28 mouse cellular contexts compared by ENCODE assay signal in genomic region chr6:21502921-21503320, GRCm38 (mm10).
"Had no signal": no experiment of that assay in that cellular context is flagged by ENCODE, and none has a peak within 500 bp of the region (broad histone marks: within the 10 kb centered on the region; RNA-seq: fewer than 3 reads in every experiment).

No protein-coding gene starts in this region.

- H3K9me3 ChIP-seq: heart, embryonic 13.5 days; heart, embryonic 15.5 days; hindbrain, embryonic 13.5 days; hindbrain, embryonic 15.5 days; kidney, embryonic 15.5 days; liver, embryonic 13.5 days; liver, embryonic 15.5 days had no signal

- DNase-seq: gastrocnemius, postnatal 14 days; gastrocnemius, postnatal 36 days; heart, adult 11 months; heart, adult 2 months; heart, postnatal 14 days; heart, postnatal 36 days; kidney, adult 11 months; kidney, adult 2 months; kidney, adult 9 months; kidney, postnatal 14 days; kidney, postnatal 36 days; layer of hippocampus, adult 9-11 months; layer of hippocampus, postnatal 36 days; left cerebral cortex, postnatal 4 days; liver; liver, embryonic 13.5 days had no signal

- H3K4me2 ChIP-seq: heart, embryonic 11.5 days; heart, embryonic 13.5 days; heart, embryonic 15.5 days; hindbrain, embryonic 13.5 days; hindbrain, embryonic 15.5 days; kidney, embryonic 15.5 days; liver, embryonic 11.5 days; liver, embryonic 13.5 days; liver, embryonic 15.5 days had no signal

- ATAC-seq: forebrain, embryonic 16.5 days; hindbrain, postnatal 0 days; inflammation-experienced regulatory T-cells, adult 6 months had no signal

- H3K4me1 ChIP-seq: heart, embryonic 13.5 days; heart, embryonic 15.5 days; hindbrain, embryonic 13.5 days; hindbrain, embryonic 15.5 days; kidney, embryonic 15.5 days; liver, embryonic 13.5 days; liver, embryonic 15.5 days had no signal

- H3K27me3 ChIP-seq: heart, embryonic 13.5 days; heart, embryonic 15.5 days; hindbrain, embryonic 13.5 days; hindbrain, embryonic 15.5 days; kidney, embryonic 15.5 days; liver, embryonic 13.5 days; liver, embryonic 15.5 days had no signal

- H3K36me3 ChIP-seq: heart, embryonic 13.5 days; heart, embryonic 15.5 days; hindbrain, embryonic 13.5 days; hindbrain, embryonic 15.5 days; kidney, embryonic 15.5 days; liver, embryonic 13.5 days; liver, embryonic 15.5 days had no signal

- H3K9ac ChIP-seq: heart, embryonic 13.5 days; heart, embryonic 15.5 days; hindbrain, embryonic 13.5 days; hindbrain, embryonic 15.5 days; kidney, embryonic 15.5 days; liver, embryonic 13.5 days; liver, embryonic 15.5 days had no signal

- H3K27ac ChIP-seq: heart, adult 2 months; heart, embryonic 13.5 days; heart, embryonic 15.5 days; hindbrain, embryonic 13.5 days; hindbrain, embryonic 15.5 days; hindbrain, postnatal 0 days; kidney, embryonic 15.5 days; kidney, postnatal 0 days; liver, embryonic 13.5 days; liver, embryonic 15.5 days had no signal

- H3K4me3 ChIP-seq: heart, adult 2 months; heart, embryonic 13.5 days; heart, embryonic 15.5 days; hindbrain, embryonic 13.5 days; hindbrain, embryonic 15.5 days; kidney, embryonic 15.5 days; liver, embryonic 13.5 days; liver, embryonic 15.5 days had no signal
